Mouse (Mus musculus): Measurements from ENCODE around the gene Hist1h2ae.

DNA sequence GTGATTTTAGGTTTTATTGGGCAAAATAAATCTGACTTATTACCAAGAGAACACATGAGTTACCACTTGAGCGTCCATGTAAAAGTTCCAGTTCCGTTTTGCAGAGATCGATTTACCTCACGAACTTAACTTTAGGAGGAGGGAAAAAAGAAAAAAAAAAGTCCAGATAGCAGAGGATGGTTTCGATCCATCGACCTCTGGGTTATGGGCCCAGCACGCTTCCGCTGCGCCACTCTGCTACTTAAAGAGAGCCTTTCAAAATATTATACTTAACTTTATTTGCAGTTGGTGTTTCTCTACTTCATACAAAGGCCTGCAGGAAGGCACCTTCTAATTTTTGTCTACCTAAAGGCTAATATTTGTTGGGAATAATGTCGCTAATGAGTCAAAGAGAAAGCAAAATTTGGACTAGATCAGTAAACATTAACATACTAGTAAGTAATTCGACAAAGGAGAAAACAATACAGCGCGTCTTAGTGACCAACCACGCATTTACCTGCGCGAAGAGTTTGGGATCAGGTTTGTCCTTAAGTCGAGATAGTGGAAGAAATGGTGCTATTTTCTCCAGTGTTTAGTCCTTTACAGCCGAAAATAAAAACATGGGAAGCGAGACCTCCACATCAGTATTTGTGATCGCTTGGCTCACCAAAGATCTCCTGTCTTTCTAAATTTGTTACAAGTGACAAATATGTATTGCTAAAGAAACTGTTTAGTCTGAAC, 40.7 kb downstream of the Hist1h2ae start:
- TF ChIP-seq CTCF (IDR thresholded peaks at IDR 0.05; ENCODE audit: extremely low read depth, insufficient read length, insufficient replicate concordance, low read depth, low read length): no peak
- TF ChIP-seq POLR2A (IDR thresholded peaks at IDR 0.05; ENCODE audit: low read depth, low read length): no peak

All from small intestine, adult 2 months (tissue).